Mouse (Mus musculus) heart, postnatal 0 days (tissue): ENCODE data around the gene Mthfsd. TPM values are rescaled to one million over a fixed set of nuclear protein-coding genes. Genes with fewer than 3 reads are reported as not detected.

ENCODE experiments used
- ATAC-seq: fragments of 200-750 bp; cut with Nextera tagmentation; 2 replicates; pipeline ENCODE4 v1.8.0; 2017; ENCODE audit warnings: low read depth, moderate number of reproducible peaks, moderate library complexity; ENCODE audit not compliant: insufficient read depth
- DNase-seq: peaks from one replicate; pipeline ENCODE4 v3.0.0-alpha.2; 2016; ENCODE audit warnings: low spot score
- H3K27ac ChIP-seq: fragments of 300-500 bp; sonication (generic); 2 replicates; pipeline ENCODE4 v1.5.1; 2014; ENCODE audit warnings: low read depth, mild to moderate bottlenecking
- H3K27me3 ChIP-seq: fragments of 300-500 bp; sonication (generic); 2 replicates; pipeline ENCODE4 v1.6.1; 2014; ENCODE audit warnings: low read length, mixed read lengths; ENCODE audit not compliant: control insufficient read depth, insufficient read depth
- H3K36me3 ChIP-seq: fragments of 300-500 bp; sonication (generic); replicated peaks from 2 replicates; pipeline ENCODE4 v1.6.1; 2014; ENCODE audit warnings: low read length, mixed read lengths; ENCODE audit not compliant: control insufficient read depth, insufficient read depth
- H3K4me1 ChIP-seq: fragments of 300-500 bp; sonication (generic); 2 replicates; pipeline ENCODE4 v1.6.1; 2014; ENCODE audit warnings: antibody characterized with exemption; ENCODE audit not compliant: control insufficient read depth, insufficient read depth
- H3K4me2 ChIP-seq: fragments of 300-500 bp; sonication (generic); 2 replicates; pipeline ENCODE4 v1.6.1; 2014; ENCODE audit warnings: low read depth, mild to moderate bottlenecking, low read length, moderate library complexity
- H3K4me3 ChIP-seq: fragments of 300-500 bp; sonication (generic); 2 replicates; pipeline ENCODE4 v1.5.1; 2014; ENCODE audit warnings: low read depth, low read length
- H3K9ac ChIP-seq: fragments of 300-500 bp; sonication (generic); replicated peaks from 2 replicates; pipeline ENCODE4 v1.6.1; 2014; ENCODE audit warnings: low read depth, low read length, mixed read lengths
- H3K9me3 ChIP-seq: fragments of 300-500 bp; sonication (generic); replicated peaks from 2 replicates; pipeline ENCODE4 v1.6.1; 2016; ENCODE audit warnings: low read length; ENCODE audit not compliant: control insufficient read depth
- CTCF ChIP-seq: IDR thresholded peaks from 2 replicates; pipeline ENCODE4 v1.5.1; 2016; ENCODE audit warnings: antibody characterized with exemption, control low read depth, low read depth
- EP300 ChIP-seq: IDR thresholded peaks from 2 replicates; pipeline ENCODE4 v1.6.1; 2016; ENCODE audit warnings: antibody characterized with exemption, low read depth
- WGBS: fragments of 180-500 bp; shearing (Covaris S2); extraction: QIAGEN DNeasy Blood & Tissue Kit; methylation state at CpG from one replicate; pipeline ENCODE4 v1.1.7; 2014; 5-methylcytosine and 5-hydroxymethylcytosine counted together
- polyA plus RNA-seq: library from polyadenylated mRNA; unstranded; fragments of >200 nt; fragmentation: Nextera tagmentation; extraction: Ambion mirVana; gene quantifications from 2 replicates; pipeline ENCODE4 v1.2.1, GENCODE M21; 2015
- total RNA-seq: library from RNA; depleted of rRNA; stranded (reverse); fragments of >200 nt; gene quantifications from 2 replicates; pipeline ENCODE4 v1.2.3, GENCODE M21; 2014; ENCODE audit warnings: low replicate concordance

Mthfsd gene
- total and polyA plus RNA-seq, 2 experiments from 2014 or later = 22.7 to 26.8 TPM

DNA sequence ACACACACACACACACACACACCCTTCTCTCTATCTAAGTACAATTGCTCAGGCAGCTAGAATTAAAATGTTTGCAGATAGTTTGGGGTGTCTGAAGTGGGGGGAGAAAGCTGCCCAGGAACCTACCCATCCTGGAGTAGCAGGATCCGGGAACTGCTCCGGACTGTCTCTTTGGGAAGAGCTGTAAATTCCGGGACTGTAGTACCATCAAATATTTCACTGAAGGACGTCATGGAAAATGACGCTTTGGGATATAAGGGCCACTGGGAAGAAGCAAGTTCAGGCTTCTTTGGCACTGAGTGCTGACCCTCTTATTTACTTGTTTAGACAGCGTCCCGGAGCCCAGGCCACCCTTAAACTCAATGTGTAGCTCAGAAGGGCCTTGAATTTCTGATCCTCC, 29.0 kb downstream of the Mthfsd start:
- Histone ChIP-seq H3K27me3 (peaks cover 99% of the 10 kb centered on the region), H3K36me3 (no peaks in the 10 kb centered on the region), H3K9ac (no peak overlapping the region), H3K4me1 (peaks cover 12% of the 10 kb centered on the region; the same call in 1 of the 2 replicates), H3K4me2 (no peak overlapping the region), H3K4me3 (no peak overlapping the region), H3K9me3 (no peaks in the 10 kb centered on the region), H3K27ac (no peak overlapping the region)
- DNase-seq (no peak), ATAC-seq (no peak)
- TF ChIP-seq CTCF (no peak), EP300 (no peak)
- 3% methylated on average over 7 of the region's 7 CpGs for WGBS

- no peak for DNase-seq
- Histone ChIP-seq H3K4me1 (peaks cover 8% of the 10 kb centered on the region; the same call in 1 of the 2 replicates), H3K4me2 (no peak overlapping the region), H3K9me3 (no peaks in the 10 kb centered on the region), H3K36me3 (no peaks in the 10 kb centered on the region), H3K27me3 (peaks cover 99% of the 10 kb centered on the region), H3K27ac (no peak overlapping the region), H3K9ac (no peak overlapping the region), H3K4me3 (no peak overlapping the region)
- TF ChIP-seq EP300 (no peak), CTCF (no peak)
- WGBS = 7% methylated on average over 14 of the region's 14 CpGs
- no peak for ATAC-seq
Measured at GRCm38 (mm10) chr8:121078721-121079120, 29.5 kb downstream of the Mthfsd start.

DNA sequence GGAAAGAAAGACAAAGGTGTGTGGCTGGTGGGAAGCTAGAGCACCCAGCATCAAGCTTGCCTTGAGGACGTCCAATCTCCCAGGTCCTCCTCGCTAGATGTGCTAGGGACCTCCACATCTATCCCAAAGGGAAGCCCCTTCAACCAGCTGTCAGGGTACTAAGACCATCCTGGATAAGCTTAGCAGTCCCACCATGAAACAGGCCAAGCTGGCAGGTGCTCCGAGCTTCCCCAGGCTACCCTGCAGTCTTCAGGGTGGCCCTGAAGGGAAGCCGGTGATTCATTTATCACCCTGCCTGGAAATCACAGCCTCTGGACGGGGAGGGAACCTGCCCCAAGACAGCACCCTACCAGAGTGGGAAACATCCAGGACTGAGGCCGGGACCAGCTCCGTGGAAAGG, 31.6 kb downstream of the Mthfsd start:
- no peaks in the 10 kb centered on the region for H3K36me3 ChIP-seq
- DNase-seq = no peak
- H3K4me3 ChIP-seq = no peak overlapping the region
- 14% methylated on average over 7 of the region's 7 CpGs for WGBS
- H3K27me3 ChIP-seq = peaks cover 99% of the 10 kb centered on the region
- H3K27ac ChIP-seq = no peak overlapping the region
- TF ChIP-seq CTCF = no peak
- peaks cover 5% of the 10 kb centered on the region; the same call in 1 of the 2 replicates for H3K4me1 ChIP-seq
- no peaks in the 10 kb centered on the region for H3K9me3 ChIP-seq
- no peak for ATAC-seq
- H3K9ac ChIP-seq = no peak overlapping the region
- no peak overlapping the region for H3K4me2 ChIP-seq

DNA sequence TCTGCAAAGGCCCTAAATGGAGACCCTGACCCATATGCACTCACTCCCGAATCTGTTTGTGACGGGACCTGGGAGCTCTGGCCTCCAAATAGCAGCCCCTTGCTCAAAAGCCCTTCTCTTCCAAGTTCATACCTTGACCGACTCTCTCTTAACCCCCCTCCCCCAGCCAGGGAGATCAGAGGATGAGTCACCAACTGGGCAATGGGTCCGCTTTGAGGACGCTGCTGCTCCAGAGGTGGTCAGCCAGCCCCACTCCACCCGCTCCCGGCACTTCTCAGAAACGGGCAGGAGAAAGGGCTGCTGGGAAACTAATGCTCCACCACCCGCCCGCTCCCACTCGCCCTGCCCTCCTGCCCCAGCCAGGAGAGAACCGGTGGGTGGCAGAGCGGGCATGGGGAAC, 32.3 kb downstream of the Mthfsd start:
- H3K27me3 ChIP-seq = peaks cover 99% of the 10 kb centered on the region
- ATAC-seq = no peak
- no peak overlapping the region for H3K4me2 ChIP-seq
- 5% methylated on average over 13 of the region's 13 CpGs for WGBS
- no peaks in the 10 kb centered on the region for H3K36me3 ChIP-seq
- H3K4me1 ChIP-seq = peaks cover 5% of the 10 kb centered on the region; the same call in 1 of the 2 replicates
- no peak overlapping the region for H3K4me3 ChIP-seq
- no peak overlapping the region for H3K27ac ChIP-seq
- no peaks in the 10 kb centered on the region for H3K9me3 ChIP-seq
- H3K9ac ChIP-seq = no peak overlapping the region
- TF ChIP-seq EP300 (no peak), CTCF (no peak)
- no peak for DNase-seq

DNA sequence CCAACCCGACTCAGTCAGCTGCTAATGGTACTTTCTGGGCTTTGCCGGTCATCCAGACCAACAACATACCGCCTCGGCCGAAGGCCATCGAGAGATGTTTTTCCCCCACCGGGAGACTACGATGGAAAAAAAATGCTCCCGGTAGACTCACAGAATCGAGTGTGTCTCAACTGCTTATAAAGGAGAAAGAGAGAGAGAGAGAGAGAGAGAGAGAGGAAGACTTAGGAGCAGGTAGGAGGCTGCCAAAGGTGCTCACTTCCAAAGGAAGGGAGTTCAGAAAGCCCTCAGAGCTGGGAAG, 33.4 kb downstream of the Mthfsd start:
- Histone ChIP-seq H3K36me3 (no peaks in the 10 kb centered on the region), H3K9ac (no peak overlapping the region), H3K4me1 (peaks cover 5% of the 10 kb centered on the region; the same call in 1 of the 2 replicates), H3K4me2 (no peak overlapping the region), H3K27me3 (peaks cover 99% of the 10 kb centered on the region), H3K4me3 (no peak overlapping the region), H3K9me3 (no peaks in the 10 kb centered on the region), H3K27ac (no peak overlapping the region)
- ATAC-seq = no peak
- WGBS = 1% methylated on average over 10 of the region's 10 CpGs
- no peak for TF ChIP-seq EP300
- TF ChIP-seq CTCF = no peak
- DNase-seq = no peak

- WGBS = 5% methylated on average over 15 of the region's 15 CpGs
- no peaks in the 10 kb centered on the region for H3K9me3 ChIP-seq
- no peak overlapping the region for H3K9ac ChIP-seq
- ATAC-seq (no peak), DNase-seq (no peak)
- no peak overlapping the region for H3K27ac ChIP-seq
- 0 out of 2 replicates have a peak overlapping the region, but pooled peaks have one; percentile 37 for H3K4me3 ChIP-seq
- TF ChIP-seq CTCF (no peak), EP300 (no peak)
- H3K4me2 ChIP-seq = no peak overlapping the region
- H3K36me3 ChIP-seq = no peaks in the 10 kb centered on the region
- H3K4me1 ChIP-seq = peaks cover 5% of the 10 kb centered on the region; the same call in 1 of the 2 replicates
- peaks cover 99% of the 10 kb centered on the region for H3K27me3 ChIP-seq
Measured at GRCm38 (mm10) chr8:121074108-121074847, 33.9 kb downstream of the Mthfsd start.
